Mouse (Mus musculus) MEL (cell line): Measurements from ENCODE around the gene Kdelr3. TPM values are rescaled to one million over a fixed set of nuclear protein-coding genes. Genes with fewer than 3 reads are reported as not detected.

Experiments
- CHD1 ChIP-seq: IDR thresholded peaks from 2 replicates; pipeline ENCODE4 v1.6.1; 2012; ENCODE audit warnings: low read depth, mild to moderate bottlenecking, inconsistent platforms, low read length, improper control_type of control experiment
- CTCF ChIP-seq, 3 experiments: IDR thresholded peaks in 2 of 3; conservative IDR thresholded peaks in 1 of 3; 2 replicates each; pipeline ENCODE4 v1.5.1; 2011 to 2012; ENCODE audit warnings: low read length in 3 of 3, low read depth in 2 of 3, mild to moderate bottlenecking in 2 of 3, improper control_type of control experiment in 1 of 3, inconsistent platforms in 1 of 3, mixed read lengths in 1 of 3, moderate library complexity in 1 of 3; ENCODE audit not compliant: control insufficient read depth in 1 of 3, insufficient read depth in 1 of 3, poor library complexity in 1 of 3, severe bottlenecking in 1 of 3
- ELF1 ChIP-seq: IDR thresholded peaks from 2 replicates; pipeline ENCODE4 v1.6.1; 2014; ENCODE audit warnings: low read depth, mild to moderate bottlenecking, inconsistent platforms, low read length, improper control_type of control experiment, moderate library complexity
- JUND ChIP-seq: IDR thresholded peaks from 2 replicates; pipeline ENCODE4 v1.6.1; 2011; ENCODE audit warnings: low read depth, mild to moderate bottlenecking, improper control_type of control experiment, low read length
- KAT2A ChIP-seq: conservative IDR thresholded peaks from 2 replicates; pipeline ENCODE4 v1.6.1; 2012; ENCODE audit warnings: low read depth, low read length, improper control_type of control experiment, inconsistent platforms
- MAX ChIP-seq: IDR thresholded peaks from 2 replicates; pipeline ENCODE4 v1.6.1; 2011; ENCODE audit warnings: low read length, improper control_type of control experiment
- MYC ChIP-seq: IDR thresholded peaks from 2 replicates; pipeline ENCODE4 v1.6.1; 2011; ENCODE audit warnings: low read depth, mild to moderate bottlenecking, low read length, improper control_type of control experiment, moderate library complexity
- NELFE ChIP-seq: IDR thresholded peaks from 2 replicates; pipeline ENCODE4 v1.6.1; 2011; ENCODE audit warnings: low read depth, low read length, improper control_type of control experiment
- NRF1 ChIP-seq: IDR thresholded peaks from 2 replicates; pipeline ENCODE4 v1.6.1; 2014; ENCODE audit warnings: low read depth, mild to moderate bottlenecking, inconsistent platforms, low read length, improper control_type of control experiment, moderate library complexity; ENCODE audit not compliant: poor library complexity, insufficient read depth, severe bottlenecking
- SMC3 ChIP-seq: IDR thresholded peaks from 2 replicates; pipeline ENCODE4 v1.6.1; 2011; ENCODE audit warnings: low read depth, low read length, improper control_type of control experiment
- TAL1 ChIP-seq: IDR thresholded peaks from 2 replicates; pipeline ENCODE4 v1.6.1; 2012; ENCODE audit warnings: mild to moderate bottlenecking, inconsistent platforms, low read length, moderate library complexity, mixed read lengths
- TCF12 ChIP-seq: IDR thresholded peaks from 2 replicates; pipeline ENCODE4 v1.6.1; 2014; ENCODE audit warnings: low read depth, mild to moderate bottlenecking, inconsistent platforms, low read length, improper control_type of control experiment, moderate library complexity
- ZC3H11A ChIP-seq: IDR thresholded peaks from 2 replicates; pipeline ENCODE4 v1.6.1; 2012; ENCODE audit warnings: low read depth, mild to moderate bottlenecking, inconsistent platforms, low read length, improper control_type of control experiment
- polyA plus RNA-seq, 2 experiments: library from polyadenylated mRNA; stranded (reverse) in 1 of 2; unstranded in 1 of 2; fragments of >175 nt in 1 of 2; fragments of >200 nt in 1 of 2; gene quantifications; 2 replicates each; pipeline versions ENCODE4 v1.2.1 to v1.2.4; 2012; ENCODE audit warnings: low replicate concordance in 2 of 2, low read depth in 1 of 2; ENCODE audit not compliant: insufficient read length in 2 of 2, insufficient read depth in 1 of 2, missing spikeins in 1 of 2
- total RNA-seq: library from RNA; depleted of rRNA; stranded (reverse); fragments of 300-350 nt; gene quantifications from 2 replicates; pipeline ENCODE4 v1.2.3, GENCODE M21; 2012; rRNA removed

Gene Kdelr3
- total and polyA plus RNA-seq, 3 experiments = 14.5 to 32.2 TPM; not detected in 1

- no peak for TF ChIP-seq NRF1
- no peak for TF ChIP-seq SMC3
- TF ChIP-seq CTCF (IDR thresholded peaks at IDR 0.05 in 2 of 3, conservative IDR thresholded peaks at IDR 0.05 in 1 of 3; ENCODE audit: control insufficient read depth in 1 of 3, insufficient read depth in 1 of 3, low read depth in 2 of 3, low read length in 3 of 3, poor library complexity in 1 of 3, severe bottlenecking in 1 of 3) = no peak
- no peak for TF ChIP-seq NELFE
- peak; percentile 35; the same call in 1 of the 2 replicates for TF ChIP-seq TCF12
- no peak for TF ChIP-seq KAT2A
- TF ChIP-seq MYC = no peak
- TF ChIP-seq ELF1 = no peak
- TF ChIP-seq TAL1 = no peak
- TF ChIP-seq CHD1 = no peak
- peak; percentile 45; the same call in 1 of the 2 replicates for TF ChIP-seq MAX
- TF ChIP-seq JUND = no peak
- no peak for TF ChIP-seq ZC3H11A
These were observed 60.7 kb downstream of the Kdelr3 start (continued) for GRCm38 (mm10) chr15:79576947-79577346.

Other genes with a start within 250 kb of the Kdelr3 start
- gene Baiap2l2, start 230.9 kb upstream of the Kdelr3 start, total RNA-seq = 1.1 TPM in 1 of 2 replicates, not detected in the other
- under 1 TPM in 1 of 2 experiments, not detected in 1; 0.60 TPM for gene Baiap2l2, start 230.9 kb upstream of the Kdelr3 start, polyA plus RNA-seq
- 11.8 and 12.0 TPM in 2 replicates for gene Pla2g6, start 188.0 kb upstream of the Kdelr3 start, total RNA-seq
- 10 to 100 TPM in 1 of 2 experiments, not detected in 1; 24.7 TPM for gene Pla2g6, start 188.0 kb upstream of the Kdelr3 start, polyA plus RNA-seq
- 3.3 TPM in 2 replicates for gene Maff, start 169.8 kb upstream of the Kdelr3 start, total RNA-seq
- gene Maff, start 169.8 kb upstream of the Kdelr3 start, polyA plus RNA-seq = 1 to 10 TPM in 1 of 2 experiments, not detected in 1; 5.8 TPM
- 7.2 and 7.5 TPM in 2 replicates for gene Tmem184b, start 112.8 kb upstream of the Kdelr3 start, total RNA-seq
- 10 to 100 TPM in 1 of 2 experiments, not detected in 1; 28.4 TPM for gene Tmem184b, start 112.8 kb upstream of the Kdelr3 start, polyA plus RNA-seq
- 28.5 and 33.3 TPM in 2 replicates for gene Csnk1e, start 60.8 kb upstream of the Kdelr3 start, total RNA-seq
- 10 to 100 TPM in 1 of 2 experiments, not detected in 1; 58.1 TPM for gene Csnk1e, start 60.8 kb upstream of the Kdelr3 start, polyA plus RNA-seq
- gene Kcnj4, start 11.2 kb upstream of the Kdelr3 start, total RNA-seq = not detected in 2 replicates
- gene Kcnj4, start 11.2 kb upstream of the Kdelr3 start, polyA plus RNA-seq = under 1 TPM in 1 of 2 experiments, not detected in 1; 0.07 TPM
- 100 and 115 TPM in 2 replicates for gene Ddx17, start 30.3 kb downstream of the Kdelr3 start, total RNA-seq
- gene Ddx17, start 30.3 kb downstream of the Kdelr3 start, polyA plus RNA-seq = 100 to 1,000 TPM in 1 of 2 experiments, 10 to 100 TPM in 1; 85.4 to 148 TPM
- gene Dmc1, start 88.7 kb downstream of the Kdelr3 start, total RNA-seq = not detected in 2 replicates
- not detected for gene Dmc1, start 88.7 kb downstream of the Kdelr3 start, polyA plus RNA-seq
- 0.35 and 0.39 TPM in 2 replicates for gene Fam227a, start 142.5 kb downstream of the Kdelr3 start, total RNA-seq
- gene Fam227a, start 142.5 kb downstream of the Kdelr3 start, polyA plus RNA-seq = under 1 TPM in 1 of 2 experiments, not detected in 1; 0.60 TPM
- gene Cby1, start 142.8 kb downstream of the Kdelr3 start, total RNA-seq = 29.6 and 34.3 TPM in 2 replicates
- gene Cby1, start 142.8 kb downstream of the Kdelr3 start, polyA plus RNA-seq = 10 to 100 TPM in 1 of 2 experiments, not detected in 1; 56.2 TPM
- gene Tomm22, start 154.4 kb downstream of the Kdelr3 start, total RNA-seq = 161 and 174 TPM in 2 replicates
- 100 to 1,000 TPM; 281 to 829 TPM for gene Tomm22, start 154.4 kb downstream of the Kdelr3 start, polyA plus RNA-seq
- gene Josd1, start 171.5 kb downstream of the Kdelr3 start, total RNA-seq = 37.8 and 47.2 TPM in 2 replicates
- gene Josd1, start 171.5 kb downstream of the Kdelr3 start, polyA plus RNA-seq = 10 to 100 TPM in 1 of 2 experiments, not detected in 1; 46.5 TPM
- 41.9 and 50.3 TPM in 2 replicates for gene Gtpbp1, start 174.4 kb downstream of the Kdelr3 start, total RNA-seq
- gene Gtpbp1, start 174.4 kb downstream of the Kdelr3 start, polyA plus RNA-seq = 10 to 100 TPM in 1 of 2 experiments, not detected in 1; 92.2 TPM
- 4.3 and 5.2 TPM in 2 replicates for gene Sun2, start 226.1 kb downstream of the Kdelr3 start, total RNA-seq
- gene Sun2, start 226.1 kb downstream of the Kdelr3 start, polyA plus RNA-seq = 10 to 100 TPM in 1 of 2 experiments, not detected in 1; 10.6 TPM